Mouse (Mus musculus) Patski (cell line): ENCODE results near the gene Lamc3. TPM values are rescaled to one million over a fixed set of nuclear protein-coding genes. Genes with fewer than 3 reads are reported as not detected.
A peak's percentile ranks its signal among the peaks of the same experiment; 100 is the strongest.
"Not testable (repeated sequence)": the region's sequence is repeated elsewhere in the genome, so short reads cannot be mapped to it uniquely, and the experiment has no call there.

Experiments
- ATAC-seq: fragments of 100-300 bp; one replicate; pipeline ENCODE4 v1.8.0; 2021
- CTCF ChIA-PET: fragments of 350-600 bp; sonication (Branson Sonifier 250); formaldehyde crosslinking; loops from one replicate; lab custom pipeline; 2022; ENCODE audit warnings: inconsistent platforms; lab: Charles Lee
- POLR2A ChIA-PET: fragments of 350-600 bp; sonication (Branson Sonifier 250); formaldehyde crosslinking; loops from one replicate; lab custom pipeline; 2022; ENCODE audit warnings: antibody characterized with exemption, inconsistent platforms; lab: Charles Lee
- DNase-seq: peaks from one replicate; pipeline ENCODE4 v3.0.0-alpha.2; 2011; ENCODE audit warnings: low read depth, low spot score
- H3K27me3 ChIP-seq: fragments of 371-371 bp; one replicate; pipeline ENCODE4 v1.5.1; 2021
- CTCF ChIP-seq: fragments of 100-300 bp; IDR thresholded peaks from one replicate; pipeline ENCODE4 v1.5.1; 2021
- in situ Hi-C: fragments of 300-500 bp; cut with MboI; formaldehyde crosslinking; loops from 3 replicates; pipeline ENCODE4 v1.11.1; 2018; ENCODE audit warnings: low pct_unique_long_range_greater_than_20kb, mixed read lengths
- polyA plus RNA-seq: library from polyadenylated mRNA; unstranded; gene quantifications from one replicate; pipeline ENCODE4 v1.2.3, GENCODE M21; 2021

Gene Lamc3
- polyA plus RNA-seq, 1 experiment from 2014 or later = 0.10 TPM

DNA sequence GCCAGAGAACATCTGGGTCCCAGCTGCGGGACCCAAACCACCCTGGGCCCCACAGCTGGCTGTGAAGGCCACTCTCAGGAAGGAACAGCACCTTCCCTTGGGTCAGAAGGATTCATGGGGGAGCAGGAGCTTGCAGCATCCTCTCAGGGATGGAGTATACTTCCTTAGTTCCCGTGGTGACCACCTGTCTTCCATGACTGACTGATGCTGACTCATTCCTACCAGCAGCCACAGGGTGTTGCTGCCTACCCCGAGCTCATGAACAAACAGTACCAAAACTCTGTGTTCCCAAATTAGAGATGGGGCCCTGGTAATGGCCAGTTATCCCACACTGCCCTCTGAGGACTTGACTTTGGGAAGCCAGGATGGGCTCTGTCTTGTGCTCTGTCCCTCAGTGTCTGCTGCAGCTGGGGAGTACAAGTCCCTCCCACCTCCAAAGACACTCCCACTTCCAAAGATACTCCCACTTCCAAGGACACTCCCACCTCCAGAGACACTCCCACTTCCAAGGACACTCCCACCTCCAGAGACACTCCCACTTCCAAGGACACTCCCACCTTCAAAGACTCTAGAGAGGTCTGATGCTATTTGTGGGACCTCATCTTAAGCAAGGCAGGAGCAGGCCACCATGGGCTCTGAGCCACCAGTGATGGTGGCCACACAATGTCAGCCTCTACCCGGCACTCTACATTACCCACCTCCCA is 14.7 kb downstream of the Lamc3 start:
- no peak for DNase-seq
- no peak for TF ChIP-seq CTCF
- ATAC-seq = no peak
- ChIA-PET CTCF (interaction anchor here (2.4 kb wide), 1 partner anchor 12 kb away, joined by 12 read pairs; no protein-coding TSS in a partner anchor), POLR2A (no interaction called here)
- in situ Hi-C loops = no loop called here
- H3K27me3 ChIP-seq = no peaks in the 10 kb centered on the region

DNA sequence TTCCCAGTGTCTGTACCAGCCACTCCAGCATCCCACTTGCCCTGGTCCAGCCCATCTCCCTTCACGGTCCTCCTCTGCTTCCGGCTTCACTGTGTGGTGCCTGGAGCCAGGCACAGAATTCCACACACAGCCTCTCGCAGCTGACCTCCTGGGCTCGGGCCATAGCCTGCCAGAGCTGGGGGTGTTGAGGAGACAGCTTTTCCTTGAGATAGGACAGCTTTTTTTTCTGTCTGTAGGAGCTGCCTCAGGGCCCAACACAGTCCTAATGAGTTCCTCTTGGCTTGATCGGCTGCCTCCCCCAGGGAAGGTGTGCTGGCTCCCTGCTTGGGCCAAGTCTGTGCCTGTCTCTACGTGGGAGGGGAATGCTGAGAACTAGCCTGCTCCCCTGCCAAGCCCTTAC is 17.0 kb downstream of the Lamc3 start:
- ATAC-seq (no peak), DNase-seq (no peak)
- in situ Hi-C loops = no loop called here
- TF ChIP-seq CTCF = no peak
- ChIA-PET CTCF (interaction anchor here (1.1 kb wide), 1 partner anchor 45 kb away, joined by 3 read pairs; no protein-coding TSS in a partner anchor), POLR2A (no interaction called here)
- no peaks in the 10 kb centered on the region for H3K27me3 ChIP-seq

DNA sequence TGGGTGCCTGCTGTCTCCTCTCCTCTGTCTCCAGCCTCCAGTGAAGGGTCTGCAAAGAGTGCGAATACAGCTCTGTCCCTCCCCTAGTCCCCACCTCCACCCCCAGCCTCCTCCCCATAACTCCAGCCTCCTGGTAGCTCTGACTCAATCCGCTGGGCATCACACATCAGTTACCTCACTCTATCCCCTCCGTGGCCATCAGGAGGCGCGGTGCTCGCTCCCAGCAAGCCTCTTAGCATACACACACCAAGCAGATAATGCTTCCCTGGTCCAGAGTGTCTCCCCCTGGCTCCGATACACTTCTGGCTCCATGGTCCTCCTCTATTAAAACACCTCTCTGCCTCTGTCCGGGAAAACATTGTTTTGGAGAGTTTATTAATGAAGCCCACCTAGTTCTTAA is 17.5 kb downstream of the Lamc3 start:
- TF ChIP-seq CTCF = no peak
- DNase-seq (no peak), ATAC-seq (no peak)
- H3K27me3 ChIP-seq = no peaks in the 10 kb centered on the region
- in situ Hi-C loops = no loop called here
- POLR2A ChIA-PET = no interaction called here
- CTCF ChIA-PET = interaction anchor here (1.1 kb wide), 1 partner anchor 46 kb away, joined by 3 read pairs; no protein-coding TSS in a partner anchor

DNA sequence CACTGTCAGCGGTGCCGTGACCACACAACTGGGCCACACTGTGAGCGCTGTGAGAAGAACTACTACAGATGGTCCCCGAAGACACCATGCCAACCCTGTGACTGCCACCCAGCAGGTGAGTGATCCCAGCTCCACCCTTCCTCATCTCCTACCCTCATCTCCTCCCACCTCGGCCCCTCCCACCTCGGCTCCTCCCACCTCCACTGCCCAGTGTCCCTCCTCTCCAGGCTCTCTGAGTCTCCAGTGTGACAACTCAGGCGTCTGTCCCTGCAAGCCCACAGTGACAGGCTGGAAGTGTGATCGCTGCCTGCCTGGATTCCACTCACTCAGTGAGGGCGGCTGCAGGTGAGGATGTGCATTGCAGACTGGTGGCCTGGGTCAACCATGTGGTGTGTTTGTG is 18.6 kb downstream of the Lamc3 start:
- DNase-seq = no peak
- in situ Hi-C loops = no loop called here
- TF ChIP-seq CTCF = no peak
- ChIA-PET CTCF (no interaction called here), POLR2A (no interaction called here)
- no peaks in the 10 kb centered on the region for H3K27me3 ChIP-seq
- ATAC-seq = no peak

DNA sequence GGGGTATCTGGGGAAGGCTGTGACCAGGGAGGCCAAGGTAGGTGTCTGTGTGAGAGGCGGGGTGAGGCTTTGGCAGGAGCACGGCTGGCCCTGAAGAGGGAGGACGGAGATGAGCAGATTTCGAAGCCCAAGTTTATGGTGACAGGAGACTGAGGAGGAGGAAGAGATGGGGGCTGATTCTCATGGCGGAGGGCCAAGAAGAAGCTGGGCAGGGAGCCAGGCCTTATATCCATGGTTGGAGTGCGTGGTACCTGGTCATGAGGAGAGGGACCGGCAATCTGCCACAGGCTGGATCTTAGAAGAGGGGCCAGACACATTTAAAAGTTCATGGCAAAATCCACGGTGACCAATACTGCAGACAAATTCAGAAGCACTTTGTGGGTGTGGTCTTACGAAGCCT is 19.3 kb downstream of the Lamc3 start:
- ATAC-seq = no peak
- POLR2A ChIA-PET = no interaction called here
- CTCF ChIA-PET = interaction anchor here (1.0 kb wide), 1 partner anchor 11 kb away, joined by 3 read pairs; no protein-coding TSS in a partner anchor
- in situ Hi-C loops = no loop called here
- no peaks in the 10 kb centered on the region for H3K27me3 ChIP-seq
- no peak for DNase-seq
- TF ChIP-seq CTCF = no peak

DNA sequence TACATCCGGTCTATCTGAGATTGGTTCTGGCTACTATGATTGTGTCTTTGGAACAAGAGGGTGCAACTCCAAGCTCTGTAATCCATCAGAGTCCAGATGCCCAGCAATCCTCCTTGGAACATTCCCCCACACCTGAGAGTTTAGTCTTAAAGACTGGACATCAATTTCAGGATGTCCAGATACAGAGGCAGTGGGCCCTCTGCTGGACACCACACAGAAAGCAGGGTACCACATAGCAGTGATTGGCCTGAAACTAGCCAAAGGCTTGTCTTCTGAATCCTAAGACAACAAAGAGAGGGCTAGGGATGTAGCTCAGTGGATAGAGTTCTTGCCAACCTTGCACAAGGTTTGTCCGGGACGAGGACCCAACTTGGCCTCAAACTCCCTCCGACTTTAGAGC is 25.5 kb downstream of the Lamc3 start:
- ATAC-seq = no peak
- ChIA-PET CTCF (interaction anchor here (0.7 to 2.9 kb wide), 7 partner anchors 11 to 424 kb away, joined by 3 to 12 read pairs (median 3); no protein-coding TSS in a partner anchor), POLR2A (no interaction called here)
- no peaks in the 10 kb centered on the region for H3K27me3 ChIP-seq
- TF ChIP-seq CTCF = no peak
- in situ Hi-C loops = loop anchor here (5.0 kb wide), 3 partner anchors 95 to 425 kb away; partner anchors contain the start of gene Abl1
- DNase-seq = no peak

DNA sequence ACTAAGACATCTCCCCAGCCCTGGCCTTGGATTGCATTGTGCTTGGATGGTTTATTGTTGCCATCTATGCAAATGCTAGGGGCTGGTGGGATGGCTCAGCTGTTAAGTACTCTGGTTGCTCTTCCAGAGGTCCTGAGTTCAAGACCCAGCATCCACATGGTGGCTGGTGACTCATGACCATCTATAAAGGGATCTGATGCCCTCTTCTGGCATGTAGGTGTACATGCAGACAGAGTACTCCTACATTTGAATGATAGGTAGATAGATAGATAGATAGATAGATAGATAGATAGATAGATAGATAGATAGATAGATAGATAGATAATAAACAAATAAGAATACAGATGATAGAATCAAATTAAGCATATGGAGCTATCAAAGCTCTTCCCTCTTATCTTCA is 27.1 kb downstream of the Lamc3 start:
- POLR2A ChIA-PET, H3K27me3 ChIP-seq, ATAC-seq, DNase-seq: not testable (repeated sequence)
- in situ Hi-C loops = loop anchor here (5.0 kb wide), 3 partner anchors 97 to 427 kb away; partner anchors contain the start of gene Abl1
- CTCF ChIA-PET = interaction anchor here (1.5 to 2.9 kb wide), 3 partner anchors 13 to 431 kb away, joined by 3 to 12 read pairs (median 7); no protein-coding TSS in a partner anchor

DNA sequence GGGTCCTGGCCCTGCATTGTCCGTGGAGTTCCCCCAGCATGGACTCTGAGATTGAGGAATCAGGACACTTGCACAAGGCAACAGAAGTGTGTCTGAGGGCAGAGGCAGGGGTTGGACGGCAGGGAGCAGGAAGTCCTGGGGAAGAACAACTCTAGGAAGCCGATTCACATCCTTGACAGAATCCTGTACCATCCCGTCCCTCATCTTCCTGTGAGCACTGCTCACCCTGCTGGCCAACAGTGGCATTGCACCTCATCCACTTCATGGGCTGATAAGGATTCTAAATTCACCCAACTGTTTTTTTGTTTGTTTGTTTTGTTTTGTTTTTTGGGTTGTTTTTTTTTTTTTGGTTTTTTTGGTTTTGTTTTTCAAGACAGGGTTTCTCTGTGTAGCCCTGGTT is 28.0 kb downstream of the Lamc3 start:
- no peak for ATAC-seq
- DNase-seq = no peak
- ChIA-PET CTCF (interaction anchor here (2.4 kb wide), 1 partner anchor 26 kb away, joined by 7 read pairs; no protein-coding TSS in a partner anchor), POLR2A (no interaction called here)
- H3K27me3 ChIP-seq = no peaks in the 10 kb centered on the region
- no peak for TF ChIP-seq CTCF
- in situ Hi-C loops = no loop called here

DNA sequence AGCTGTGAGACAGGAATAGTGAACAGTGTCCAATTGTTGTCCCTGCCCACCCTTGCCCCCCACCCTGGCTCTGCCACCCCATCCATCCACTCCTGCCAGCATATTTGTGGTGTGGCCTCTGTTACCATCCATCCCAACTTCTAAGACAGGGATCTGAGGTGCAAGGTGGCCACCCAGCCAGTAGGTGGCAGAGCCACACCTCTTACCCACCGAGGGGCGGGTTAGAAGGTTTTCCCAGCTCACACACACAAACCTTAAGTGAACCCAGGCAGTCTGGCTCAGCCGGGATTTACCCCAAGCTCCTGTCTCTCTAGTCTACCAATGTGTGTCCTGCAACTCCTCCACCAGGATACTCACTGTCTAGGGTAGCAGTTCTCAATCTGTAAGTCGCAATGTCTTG is 30.5 kb downstream of the Lamc3 start:
- DNase-seq (no peak), ATAC-seq (peak; percentile 31)
- no peak for TF ChIP-seq CTCF
- no peaks in the 10 kb centered on the region for H3K27me3 ChIP-seq
- ChIA-PET POLR2A (interaction anchor here (1.1 kb wide), 1 partner anchor 57 kb away, joined by 3 read pairs; the partner anchor contains the start of gene Nup214), CTCF (interaction anchor here (0.8 to 1.3 kb wide), 5 partner anchors 11 to 217 kb away, joined by 3 to 4 read pairs (median 3); no protein-coding TSS in a partner anchor)
- in situ Hi-C loops = no loop called here

DNA sequence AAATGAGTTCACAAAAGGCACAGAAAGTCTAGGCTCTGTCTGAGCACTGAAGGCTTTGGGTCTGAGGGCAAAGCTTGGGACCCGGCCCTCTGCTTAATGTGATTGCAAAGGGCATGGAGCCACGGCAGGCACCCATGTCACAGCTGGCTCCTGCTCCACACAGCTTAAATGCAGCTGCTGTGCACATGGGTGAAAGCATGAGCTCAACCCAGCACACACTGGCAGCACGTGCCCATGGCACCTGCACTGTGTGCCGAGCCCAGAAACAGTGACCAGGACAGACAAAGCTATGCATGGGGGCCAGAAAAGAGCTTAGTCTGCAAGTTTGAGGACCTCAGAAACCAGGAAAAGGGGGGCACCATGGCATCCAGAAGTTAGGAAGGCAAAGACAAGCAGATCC is 36.6 kb downstream of the Lamc3 start:
- TF ChIP-seq CTCF = no peak
- H3K27me3 ChIP-seq = no peaks in the 10 kb centered on the region
- in situ Hi-C loops = loop anchor here (5.0 kb wide), 1 partner anchor 209 kb away; no protein-coding TSS in a partner anchor
- CTCF ChIA-PET = no interaction called here
- ATAC-seq = no peak
- POLR2A ChIA-PET = no interaction called here
- no peak for DNase-seq

DNA sequence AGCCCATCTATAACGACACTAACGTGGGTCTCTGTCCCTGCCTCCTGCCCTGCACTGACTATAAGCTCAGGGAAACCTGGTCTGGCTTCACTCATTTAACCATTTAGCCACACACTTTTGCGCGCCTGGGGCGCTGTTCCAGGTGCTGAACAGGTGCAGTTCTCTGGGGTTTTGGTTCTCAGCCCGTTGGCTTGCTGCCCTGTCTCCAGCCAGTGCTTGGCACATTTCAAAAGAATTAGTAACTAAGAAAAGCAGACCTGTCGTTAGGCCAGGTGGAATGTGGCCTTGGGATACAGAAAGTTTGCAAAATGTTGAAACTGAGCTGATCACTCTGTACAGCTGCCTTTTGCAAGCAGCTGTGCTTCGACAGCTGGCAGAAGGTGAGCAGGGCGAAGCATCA is 37.7 kb downstream of the Lamc3 start:
- CTCF ChIA-PET = interaction anchor here (0.7 to 1.5 kb wide), 2 partner anchors 9 to 43 kb away, joined by 3 read pairs; no protein-coding TSS in a partner anchor
- H3K27me3 ChIP-seq = no peaks in the 10 kb centered on the region
- POLR2A ChIA-PET = interaction anchor here (0.8 kb wide), 1 partner anchor 240 kb away, joined by 3 read pairs; no protein-coding TSS in a partner anchor
- ATAC-seq (no peak), DNase-seq (no peak)
- in situ Hi-C loops = loop anchor here (5.0 kb wide), 1 partner anchor 207 kb away; no protein-coding TSS in a partner anchor
- no peak for TF ChIP-seq CTCF
